Mouse (Mus musculus) kidney, postnatal 0 days (tissue): ENCODE results near the gene Rnf39. TPM values are rescaled to one million over a fixed set of nuclear protein-coding genes. Genes with fewer than 3 reads are reported as not detected.

Experiments used
- ATAC-seq: fragments of 200-750 bp; cut with Nextera tagmentation; replicated peaks from 2 replicates; pipeline ENCODE4 v1.8.0; 2017; ENCODE audit warnings: low read depth, moderate number of reproducible peaks, moderate TSS enrichment, moderate library complexity; ENCODE audit not compliant: low FRiP score
- DNase-seq: peaks from one replicate; pipeline ENCODE4 v3.0.0-alpha.2; 2016; ENCODE audit warnings: low spot score
- H3K27ac ChIP-seq: fragments of 300-500 bp; sonication (generic); 2 replicates; pipeline ENCODE4 v1.5.1; 2014; ENCODE audit warnings: mild to moderate bottlenecking
- H3K27me3 ChIP-seq: fragments of 300-500 bp; sonication (generic); 2 replicates; pipeline ENCODE4 v1.6.1; 2014; ENCODE audit warnings: low read length, mixed read lengths; ENCODE audit not compliant: insufficient read depth
- H3K36me3 ChIP-seq: fragments of 300-500 bp; sonication (generic); 2 replicates; pipeline ENCODE4 v1.6.1; 2014; ENCODE audit warnings: low read length, mixed read lengths; ENCODE audit not compliant: insufficient read depth
- H3K4me1 ChIP-seq: fragments of 300-500 bp; sonication (generic); replicated peaks from 2 replicates; pipeline ENCODE4 v1.6.1; 2014; ENCODE audit warnings: antibody characterized with exemption, low read length, mixed read lengths; ENCODE audit not compliant: insufficient read depth
- H3K4me2 ChIP-seq: fragments of 300-500 bp; sonication (generic); 2 replicates; pipeline ENCODE4 v1.6.1; 2014; ENCODE audit warnings: mild to moderate bottlenecking, low read length, moderate library complexity, mixed read lengths
- H3K4me3 ChIP-seq: fragments of 300-500 bp; sonication (generic); replicated peaks from 2 replicates; pipeline ENCODE4 v1.5.1; 2014; ENCODE audit warnings: low read depth, low read length
- H3K9ac ChIP-seq: fragments of 300-500 bp; sonication (generic); 2 replicates; pipeline ENCODE4 v1.6.1; 2014; ENCODE audit warnings: low read depth, low read length
- H3K9me3 ChIP-seq: fragments of 300-500 bp; sonication (generic); replicated peaks from 2 replicates; pipeline ENCODE4 v1.6.1; 2016; ENCODE audit warnings: low read length, inconsistent platforms, mixed read lengths
- CTCF ChIP-seq: IDR thresholded peaks from 2 replicates; pipeline ENCODE4 v1.5.1; 2016; ENCODE audit warnings: antibody characterized with exemption, low read depth, mild to moderate bottlenecking, moderate library complexity
- WGBS: fragments of 180-500 bp; shearing (Covaris S2); extraction: QIAGEN DNeasy Blood & Tissue Kit; methylation state at CpG from one replicate; pipeline ENCODE4 v1.1.7; 2014; 5-methylcytosine and 5-hydroxymethylcytosine counted together
- polyA plus RNA-seq: library from polyadenylated mRNA; unstranded; fragments of >200 nt; fragmentation: Nextera tagmentation; extraction: Ambion mirVana; gene quantifications from 2 replicates; pipeline ENCODE4 v1.2.1, GENCODE M21; 2015

Gene Rnf39
- polyA plus RNA-seq, 1 experiment from 2014 or later, result 0.46 TPM

DNA sequence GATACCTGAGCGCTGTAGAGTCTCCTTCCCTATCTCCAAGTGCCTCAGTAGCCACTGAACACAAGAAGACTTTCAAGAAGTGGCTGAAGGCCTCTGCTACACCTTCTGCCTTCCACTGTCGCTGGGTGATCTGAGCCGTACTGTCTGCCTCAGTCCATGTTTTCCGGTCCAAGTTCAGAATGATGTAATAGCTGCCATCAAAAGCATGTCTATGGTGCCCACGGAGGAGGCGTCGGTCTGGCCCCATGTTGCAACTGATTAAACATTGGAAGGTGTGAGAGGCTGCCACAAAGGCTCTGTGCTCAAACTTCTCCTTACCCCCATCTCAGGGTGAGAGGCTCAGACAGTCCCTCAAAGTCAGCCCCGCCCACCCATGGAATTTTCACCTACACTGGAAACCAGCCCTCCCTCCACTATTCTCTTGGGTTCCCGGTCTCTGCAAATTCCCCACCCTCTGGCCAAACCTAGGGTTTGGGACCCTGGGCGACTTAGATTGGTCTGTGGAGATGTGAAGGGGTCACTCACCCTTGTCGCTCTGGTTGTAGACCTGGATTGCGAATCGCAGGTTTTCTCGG is 27.7 kb downstream of the Rnf39 start:
- Histone ChIP-seq H3K9me3 (no peaks in the 10 kb centered on the region), H3K27ac (no peak overlapping the region), H3K36me3 (no peaks in the 10 kb centered on the region), H3K4me3 (no peak overlapping the region), H3K4me1 (no peaks in the 10 kb centered on the region), H3K9ac (no peak overlapping the region), H3K4me2 (no peak overlapping the region), H3K27me3 (no peaks in the 10 kb centered on the region)
- DNase-seq (no peak), ATAC-seq (no peak)
- no peak for TF ChIP-seq CTCF
- 86% methylated on average over 14 of the region's 14 CpGs for WGBS

DNA sequence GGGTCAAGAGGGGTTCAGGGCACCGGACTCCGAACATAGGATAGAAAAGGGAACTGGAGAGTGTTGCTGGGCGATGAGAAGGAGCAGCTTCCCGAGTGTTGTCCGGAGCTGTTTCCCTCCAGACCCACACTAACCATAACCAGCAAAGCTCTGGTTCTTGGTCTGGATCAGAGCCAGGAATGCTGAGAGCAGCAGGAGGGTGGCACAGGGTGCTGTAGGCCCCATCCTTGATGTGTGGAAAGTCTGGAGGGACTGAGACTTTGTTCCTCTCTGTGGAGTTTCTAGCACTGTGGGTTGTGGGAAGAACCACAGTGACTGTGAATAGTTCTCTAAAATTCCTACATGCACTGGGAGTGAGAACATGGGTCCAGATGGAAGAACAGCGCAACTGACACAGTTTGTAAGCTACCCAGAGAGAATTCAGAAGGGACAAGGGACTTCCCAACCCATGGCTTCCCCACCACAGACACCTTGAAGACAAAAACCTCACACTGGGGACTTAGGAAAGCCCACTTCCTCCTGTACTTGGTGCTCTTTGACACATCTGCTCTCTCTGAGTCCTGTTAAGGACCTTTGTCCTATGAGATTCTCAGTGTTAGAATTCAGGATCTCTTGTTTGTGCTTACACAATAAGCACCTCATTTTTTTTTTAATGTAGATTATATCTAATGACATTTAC is 28.6 kb downstream of the Rnf39 start:
- DNase-seq (no peak), ATAC-seq (no peak)
- TF ChIP-seq CTCF, result no peak
- Histone ChIP-seq H3K27ac (no peak overlapping the region), H3K9me3 (no peaks in the 10 kb centered on the region), H3K27me3 (no peaks in the 10 kb centered on the region), H3K4me1 (no peaks in the 10 kb centered on the region), H3K4me2 (no peak overlapping the region), H3K4me3 (no peak overlapping the region), H3K36me3 (no peaks in the 10 kb centered on the region), H3K9ac (no peak overlapping the region)
- WGBS, result 88% methylated on average over 6 of the region's 6 CpGs

DNA sequence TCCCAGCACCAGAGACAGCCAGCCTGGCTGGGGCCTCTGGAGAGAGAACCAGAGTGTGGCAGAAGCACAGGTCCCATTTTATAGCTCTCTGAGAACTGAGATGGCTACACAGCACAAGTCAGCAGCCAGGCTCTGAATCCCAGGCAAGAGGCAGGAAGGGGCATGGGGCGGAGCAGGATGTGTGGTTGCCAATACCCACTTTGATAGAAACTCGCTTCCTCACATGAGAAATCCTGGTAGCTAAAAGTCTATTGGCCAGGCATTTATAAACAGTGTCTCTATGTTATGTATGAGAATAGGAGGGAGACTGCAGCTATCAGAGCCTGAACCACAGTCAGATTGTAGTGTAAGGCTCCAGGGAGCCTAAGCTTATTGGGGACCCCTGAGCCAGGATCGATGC is 30.1 kb downstream of the Rnf39 start:
- WGBS, result 87% methylated on average over 3 of the region's 3 CpGs

DNA sequence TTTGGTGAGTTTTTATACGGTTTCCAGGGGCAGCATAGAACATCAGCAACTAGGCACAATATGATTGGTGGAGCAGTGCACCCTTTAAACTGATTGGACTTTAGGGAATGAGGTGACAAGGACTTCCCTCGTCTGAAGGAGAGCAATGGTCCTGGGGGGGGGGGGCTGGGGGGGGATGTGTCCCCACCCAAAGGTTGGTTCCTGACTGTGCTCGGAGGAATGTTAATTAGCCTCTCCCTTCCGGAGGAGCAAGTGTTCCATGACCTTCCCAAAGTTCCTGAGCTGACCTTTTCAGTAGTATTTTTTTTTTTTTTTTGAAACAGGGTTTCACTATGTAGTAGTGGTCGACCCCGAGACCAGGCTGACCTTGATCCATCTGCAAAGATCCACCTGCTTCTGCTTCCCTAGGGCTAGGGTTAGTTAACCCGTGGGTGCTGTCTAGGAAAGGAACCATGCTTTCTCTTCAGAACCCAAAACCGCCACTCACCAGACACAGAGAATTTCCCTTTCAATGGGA is 30.6 kb downstream of the Rnf39 start:
- ATAC-seq, result no peak
- TF ChIP-seq CTCF, result no peak

More for the DNA sequence above, 30.1 kb downstream of the Rnf39 start:
- no peaks in the 10 kb centered on the region for H3K36me3 ChIP-seq
- no peaks in the 10 kb centered on the region for H3K4me1 ChIP-seq
- H3K4me3 ChIP-seq, result no peak overlapping the region
- TF ChIP-seq CTCF, result no peak
- H3K27ac ChIP-seq, result no peak overlapping the region
- H3K27me3 ChIP-seq, result no peaks in the 10 kb centered on the region
- DNase-seq (no peak), ATAC-seq (no peak)
- H3K9me3 ChIP-seq, result no peaks in the 10 kb centered on the region
- no peak overlapping the region for H3K9ac ChIP-seq
- no peak overlapping the region for H3K4me2 ChIP-seq

GRCm38 (mm10) chr17:36981221-36981813 is 38.6 kb downstream of the Rnf39 start, which contains the start of gene 2410137M14Rik:
Gene 2410137M14Rik, minus strand, starts transcription at chr17:36981237.
- no peaks in the 10 kb centered on the region for H3K36me3 ChIP-seq
- WGBS, result 11% methylated on average over 18 of the region's 18 CpGs
- H3K9me3 ChIP-seq, result no peaks in the 10 kb centered on the region
- DNase-seq (peak; percentile 11), ATAC-seq (0 out of 2 replicates have a peak, but pooled peaks have one; percentile 46)
- H3K27ac ChIP-seq, result no peak within 1 kb of the TSS
- H3K27me3 ChIP-seq, result no peaks in the 10 kb centered on the region
- H3K4me2 ChIP-seq, result peak within 1 kb of the TSS; percentile 44
- H3K9ac ChIP-seq, result 0 out of 2 replicates have a peak within 1 kb of the TSS, but pooled peaks have one; percentile 3
- no peaks in the 10 kb centered on the region for H3K4me1 ChIP-seq
- no peak for TF ChIP-seq CTCF
- H3K4me3 ChIP-seq, result 0 out of 2 replicates have a peak within 1 kb of the TSS, but pooled peaks have one; percentile 8

More for the DNA sequence above, 30.6 kb downstream of the Rnf39 start:
- Histone ChIP-seq H3K9ac (no peak overlapping the region), H3K4me3 (no peak overlapping the region), H3K36me3 (no peaks in the 10 kb centered on the region), H3K27ac (no peak overlapping the region), H3K4me1 (no peaks in the 10 kb centered on the region), H3K4me2 (no peak overlapping the region), H3K27me3 (no peaks in the 10 kb centered on the region), H3K9me3 (no peaks in the 10 kb centered on the region)
- WGBS, result 56% methylated on average over 8 of the region's 8 CpGs
- DNase-seq, result no peak

GRCm38 (mm10) chr17:36981845-36982244 is 39.1 kb downstream of the Rnf39 start:
- DNase-seq (no peak), ATAC-seq (no peak)
- Histone ChIP-seq H3K27ac (no peak overlapping the region), H3K9me3 (no peaks in the 10 kb centered on the region), H3K4me2 (peak overlapping the region; percentile 44), H3K4me3 (no peak overlapping the region), H3K4me1 (no peaks in the 10 kb centered on the region), H3K36me3 (no peaks in the 10 kb centered on the region), H3K9ac (no peak overlapping the region), H3K27me3 (no peaks in the 10 kb centered on the region)
- WGBS, result 4% methylated on average over 4 of the region's 4 CpGs
- TF ChIP-seq CTCF, result no peak
